Mouse (Mus musculus): Measurements from ENCODE around the gene Bmpr1b.

Bmpr1b gene

GRCm38 (mm10) chr3:141909136-141909535 is 260.1 kb downstream of the Bmpr1b start:
- in situ Hi-C loops (cut with MseI, MboI): no loop called here

- in situ Hi-C loops (cut with MseI, MboI): no loop called here
Observed at GRCm38 (mm10) chr3:141905903-141906623, 263.2 kb downstream of the Bmpr1b start.

DNA sequence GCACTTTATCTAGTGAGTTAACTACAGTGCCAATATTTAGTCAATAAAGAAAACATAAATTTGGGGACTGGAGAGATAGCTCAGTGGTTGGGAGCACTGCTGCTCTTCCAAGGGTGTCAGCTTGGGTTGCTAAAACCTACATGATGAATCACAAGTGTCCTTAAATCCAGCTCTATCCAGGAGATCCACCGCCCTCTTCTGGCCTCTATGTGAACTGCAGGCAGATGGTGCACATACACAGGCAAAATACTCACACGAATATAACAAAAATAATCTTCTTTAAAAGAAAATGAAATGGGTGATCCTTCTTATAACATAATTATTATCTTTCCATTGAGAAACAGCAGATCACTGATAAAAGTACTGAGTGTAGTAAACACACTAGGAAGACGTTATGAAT is 268.9 kb downstream of the Bmpr1b start:
- in situ Hi-C loops (cut with MseI, MboI): no loop called here

GRCm38 (mm10) chr3:141899521-141899920 is 269.7 kb downstream of the Bmpr1b start:
- in situ Hi-C loops (cut with MseI, MboI): no loop called here

DNA sequence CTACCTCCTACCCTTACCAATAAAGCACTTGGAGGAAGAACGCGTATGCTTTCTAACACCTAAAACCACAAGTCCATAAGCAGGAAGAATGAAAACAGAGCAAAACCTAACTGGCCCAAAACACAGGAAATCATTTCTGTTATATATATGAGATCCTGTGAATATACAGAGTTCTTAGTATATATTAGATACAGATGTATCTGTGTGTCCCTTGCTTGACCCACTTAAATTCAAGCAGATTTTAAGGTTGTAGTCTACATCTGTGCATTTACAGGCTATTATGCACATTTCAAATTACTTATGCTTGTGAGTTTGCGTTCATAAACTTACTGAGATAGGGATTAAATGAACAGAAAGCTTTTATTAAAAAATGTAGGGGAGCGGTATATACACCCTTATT is 271.5 kb downstream of the Bmpr1b start:
- in situ Hi-C loops (cut with MseI, MboI): no loop called here

- in situ Hi-C loops (cut with MseI, MboI): no loop called here
Observed at GRCm38 (mm10) chr3:141896870-141897554, 272.2 kb downstream of the Bmpr1b start.

DNA sequence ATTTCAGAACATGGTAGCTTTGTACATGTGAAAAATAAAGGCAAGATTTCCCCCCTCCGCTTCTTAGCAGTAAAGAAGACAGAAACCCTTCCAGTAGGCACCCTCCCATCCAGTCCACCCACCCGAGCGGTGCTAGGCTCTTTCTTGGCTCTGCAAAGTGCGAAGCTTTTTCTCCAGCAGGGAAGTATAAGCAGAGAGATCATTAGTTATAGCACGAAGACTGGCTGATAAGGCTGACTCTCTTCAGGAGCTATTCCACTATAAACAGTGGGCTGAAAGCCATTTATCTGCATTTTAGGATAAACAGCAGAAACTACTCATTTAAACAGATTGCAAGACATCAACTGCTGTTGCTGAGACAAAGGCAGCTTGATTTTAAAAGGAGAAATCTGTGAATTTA is 274.1 kb downstream of the Bmpr1b start:
- in situ Hi-C loops (cut with MseI, MboI): no loop called here

- in situ Hi-C loops (cut with MseI, MboI): no loop called here
Observed at GRCm38 (mm10) chr3:141890668-141891067, 278.6 kb downstream of the Bmpr1b start.

GRCm38 (mm10) chr3:141887476-141888274 is 281.6 kb downstream of the Bmpr1b start:
- in situ Hi-C loops (cut with MseI, MboI): no loop called here

- in situ Hi-C loops (cut with MseI, MboI): no loop called here
Observed at GRCm38 (mm10) chr3:141884190-141884589, 285.0 kb downstream of the Bmpr1b start.

- in situ Hi-C loops (cut with MseI, MboI): no loop called here
Observed at GRCm38 (mm10) chr3:141882496-141882895, 286.7 kb downstream of the Bmpr1b start.

GRCm38 (mm10) chr3:141872337-141873042 is 296.7 kb downstream of the Bmpr1b start:
- in situ Hi-C loops (cut with MseI, MboI): loop anchor here (25.0 kb wide), 1 partner anchor 590 kb away; no protein-coding TSS in a partner anchor

- in situ Hi-C loops (cut with MseI, MboI): loop anchor here (25.0 kb wide), 1 partner anchor 590 kb away; no protein-coding TSS in a partner anchor
Observed at GRCm38 (mm10) chr3:141871805-141872204, 297.4 kb downstream of the Bmpr1b start.

DNA sequence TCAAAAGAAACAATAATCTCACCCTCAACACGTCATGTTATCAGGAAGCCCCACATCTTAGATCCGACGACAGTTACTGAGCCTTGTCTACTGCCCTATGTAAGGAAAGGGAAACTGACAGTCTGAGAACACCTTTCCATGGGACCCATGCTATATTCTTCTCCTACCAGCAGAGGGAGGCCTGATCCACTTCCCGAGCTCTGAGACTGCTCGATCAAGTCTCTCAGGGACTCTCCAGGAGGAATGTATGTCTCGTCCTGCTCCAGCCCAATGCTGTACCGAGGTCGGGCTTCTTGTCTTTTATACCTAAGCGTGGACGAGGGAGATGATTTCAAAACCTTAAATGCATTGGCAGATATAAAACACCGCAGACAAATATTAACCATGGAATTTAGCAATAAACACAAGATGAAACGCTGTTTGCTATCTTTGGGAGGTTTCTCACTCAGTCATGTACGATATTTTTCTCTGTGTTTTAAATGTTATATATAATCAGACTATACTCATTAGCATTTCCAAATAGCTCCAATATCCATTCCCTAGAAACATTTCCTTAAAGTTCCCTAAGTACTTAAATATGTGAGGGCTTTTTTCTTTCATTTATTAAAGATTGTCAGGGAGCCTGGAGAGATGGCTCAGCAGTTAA is 306.3 kb downstream of the Bmpr1b start:
- in situ Hi-C loops (cut with MseI, MboI): loop anchor here (10.0 to 25.0 kb wide), 2 partner anchors 412 to 599 kb away; no protein-coding TSS in a partner anchor

- in situ Hi-C loops (cut with MseI, MboI): loop anchor here (25.0 kb wide), 1 partner anchor 605 kb away; no protein-coding TSS in a partner anchor
Observed at GRCm38 (mm10) chr3:141857123-141857522, 312.1 kb downstream of the Bmpr1b start.

GRCm38 (mm10) chr3:141854339-141854738 is 314.9 kb downstream of the Bmpr1b start:
- in situ Hi-C loops (cut with MseI, MboI): loop anchor here (25.0 kb wide), 1 partner anchor 608 kb away; no protein-coding TSS in a partner anchor

GRCm38 (mm10) chr3:141850141-141850540 is 319.1 kb downstream of the Bmpr1b start:
- in situ Hi-C loops (cut with MseI, MboI): loop anchor here (25.0 kb wide), 1 partner anchor 612 kb away; no protein-coding TSS in a partner anchor

DNA sequence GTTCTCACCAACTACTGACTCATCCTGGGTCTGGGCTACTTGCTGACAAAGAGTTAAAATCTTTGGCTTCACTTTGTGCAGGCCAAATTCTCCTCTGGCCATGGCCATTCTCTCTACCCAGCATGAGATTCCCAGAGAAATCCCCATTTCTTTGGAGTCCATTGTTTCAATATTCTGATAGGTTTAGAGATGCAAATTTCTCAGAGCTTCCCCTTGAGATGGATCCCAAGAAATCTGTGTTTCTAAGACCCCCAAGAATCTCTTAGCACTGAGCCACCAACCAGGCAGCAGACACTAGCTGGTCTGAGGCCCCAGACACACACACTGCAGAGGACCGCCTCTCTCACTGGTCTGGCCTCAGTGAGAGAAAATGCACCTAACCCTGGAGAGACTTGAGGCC is 320.0 kb downstream of the Bmpr1b start:
- in situ Hi-C loops (cut with MseI, MboI): loop anchor here in 1 of 2 experiments (25.0 kb wide), 1 partner anchor 262 kb away; no protein-coding TSS in a partner anchor

- in situ Hi-C loops (cut with MseI, MboI): loop anchor here in 1 of 2 experiments (25.0 kb wide), 1 partner anchor 252 kb away; no protein-coding TSS in a partner anchor
Observed at GRCm38 (mm10) chr3:141838864-141839263, 330.4 kb downstream of the Bmpr1b start.

DNA sequence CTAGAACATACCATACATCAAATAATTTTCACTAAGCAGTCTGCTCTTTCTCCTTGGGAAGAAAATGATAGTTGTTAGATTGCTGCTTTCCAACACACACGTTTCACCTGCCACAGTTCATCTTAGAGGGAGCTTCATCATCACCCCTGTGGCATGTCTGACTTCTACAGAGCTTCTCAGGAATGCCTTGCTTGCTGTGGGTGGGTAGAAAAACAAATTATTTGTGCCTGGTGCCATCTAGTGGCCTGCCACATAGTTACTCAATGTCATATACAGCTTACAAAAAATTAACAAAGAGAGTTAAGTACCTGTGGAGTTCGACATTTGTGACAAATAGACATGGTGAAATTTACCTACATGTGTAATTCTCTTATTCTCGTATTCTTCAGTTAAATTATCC is 338.1 kb downstream of the Bmpr1b start:
- in situ Hi-C loops (cut with MseI, MboI): loop anchor here in 1 of 2 experiments (25.0 kb wide), 1 partner anchor 244 kb away; no protein-coding TSS in a partner anchor

Measured in mouse trophoblast stem cell (cell line).